Mouse (Mus musculus): ENCODE data around the gene Lhx2.

DNA sequence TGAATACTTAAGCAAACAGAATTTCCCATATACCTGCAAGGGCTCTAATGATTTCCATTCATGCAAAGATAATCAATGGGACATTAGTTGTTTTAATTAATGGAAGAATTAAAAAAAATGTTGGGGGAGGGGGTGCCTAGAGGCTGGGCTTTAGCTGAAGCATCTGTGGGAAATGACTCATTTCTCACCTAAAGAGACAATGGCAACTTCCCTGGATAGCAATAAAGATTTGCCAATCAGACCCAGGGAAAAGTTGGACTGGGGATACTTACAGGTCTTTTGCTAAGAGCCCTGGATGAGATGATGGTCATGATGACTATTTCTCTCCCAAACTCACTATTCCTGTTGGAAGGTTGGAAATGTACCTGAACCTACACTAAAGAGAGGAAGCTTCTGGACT is 5.6 kb downstream of the Lhx2 start:
- TF ChIP-seq POLR2A (IDR thresholded peaks at IDR 0.05; ENCODE audit: low read depth, low read length) (no peak), CTCF (IDR thresholded peaks at IDR 0.05; ENCODE audit: extremely low read depth, insufficient read length, insufficient replicate concordance, low read depth, low read length) (no peak)

Data from small intestine, adult 2 months (tissue).